Mouse (Mus musculus) neutrophil, adult 83 days (primary cell): ENCODE results near the gene Ccm2. TPM values are rescaled to one million over a fixed set of nuclear protein-coding genes. Genes with fewer than 3 reads are reported as not detected.

Source experiments
- total RNA-seq, 2 experiments: library from RNA; stranded (reverse); gene quantifications; one replicate each; pipeline ENCODE4 v1.2.4; 2023

The Ccm2 gene
- 100 to 1,000 TPM; 123 to 135 TPM for total RNA-seq

GRCm38 (mm10) chr11:6546205-6547013 lies at the start of gene Ccm2:
TSS of gene Ccm2 (plus strand) at chr11:6546887.

DNA sequence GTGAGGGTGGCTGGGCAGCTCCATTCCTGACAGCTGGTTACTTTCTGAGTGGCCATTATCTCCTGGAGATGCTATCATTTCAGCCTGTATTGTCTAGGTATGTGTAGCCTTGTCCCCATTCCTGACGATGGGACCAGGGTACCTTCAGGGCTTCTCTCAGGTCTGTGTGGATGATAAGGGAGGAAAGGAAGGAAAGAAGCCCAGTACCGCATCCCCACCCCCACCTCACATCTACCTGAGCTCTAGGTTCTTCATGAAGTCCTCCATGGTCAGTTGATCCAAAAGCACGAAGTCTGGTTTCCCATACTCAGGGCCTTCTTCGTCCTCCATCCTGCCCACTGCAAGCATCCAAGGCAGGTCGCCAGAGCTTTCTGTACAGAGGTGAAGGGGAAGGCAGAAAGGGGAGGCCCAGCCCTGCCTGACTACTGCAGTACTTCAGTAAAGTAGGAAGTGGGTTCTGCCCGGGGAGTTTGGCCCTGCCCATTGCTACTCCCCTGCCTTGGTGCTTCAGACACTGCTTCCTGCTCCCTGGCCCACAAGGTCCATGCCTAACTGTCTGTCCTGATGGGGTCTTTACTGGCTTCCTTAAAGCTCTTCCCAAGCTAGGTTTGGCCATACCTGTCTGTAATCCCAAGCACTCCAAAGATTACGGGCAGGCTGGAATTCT lies 26.0 kb upstream of the Ccm2 start, which contains the start of gene Myo1g:
TSS of gene Myo1g (minus strand) at position 459 of the 667 bp plus-strand sequence.

DNA sequence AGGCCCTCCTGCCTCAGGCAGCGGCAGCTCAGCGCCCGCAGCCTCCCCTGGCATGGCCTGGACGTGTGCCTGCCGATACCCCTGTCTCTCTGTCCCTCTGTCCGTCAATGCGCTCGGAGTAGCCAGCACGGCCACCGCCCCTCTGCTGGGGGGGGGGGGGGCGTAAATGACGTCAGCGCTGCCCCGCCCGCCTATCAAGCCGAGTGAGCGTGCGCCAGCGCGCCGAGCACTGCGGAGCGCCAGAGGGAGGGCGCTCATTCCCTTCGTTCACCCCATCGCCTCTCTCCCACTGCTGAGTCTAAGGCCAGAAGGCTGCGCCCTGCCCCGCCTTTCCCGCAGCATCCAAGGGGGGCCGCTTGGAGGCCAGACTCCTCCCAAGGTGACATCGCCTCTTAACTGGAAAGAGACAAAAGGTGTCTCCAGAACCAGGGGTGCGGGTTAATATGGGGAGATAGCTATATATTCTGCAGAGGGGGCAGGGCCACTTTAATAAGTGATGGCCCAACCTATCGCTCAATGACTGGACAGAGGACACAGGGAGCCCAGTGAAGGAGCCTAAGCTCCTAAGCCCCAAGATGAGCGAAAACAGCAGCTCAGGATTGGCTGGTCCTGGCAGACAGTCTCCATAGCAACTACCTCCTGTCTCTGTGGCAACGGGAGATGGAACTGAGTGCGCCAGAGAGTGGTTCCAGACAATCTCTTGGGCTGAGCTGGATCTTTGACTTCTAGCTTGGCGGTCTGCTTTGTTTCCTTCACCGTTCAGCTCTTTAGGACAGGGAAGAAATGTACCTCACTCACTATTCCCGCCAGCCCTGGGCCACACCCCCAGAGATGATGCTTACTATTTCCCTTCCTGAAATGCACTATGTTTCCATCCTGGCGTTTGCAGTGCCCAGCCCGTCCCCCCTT lies 59.1 kb downstream of the Ccm2 start, which contains the start of gene Nacad:
TSS of gene Nacad (minus strand) at position 563 of the 909 bp plus-strand sequence.

DNA sequence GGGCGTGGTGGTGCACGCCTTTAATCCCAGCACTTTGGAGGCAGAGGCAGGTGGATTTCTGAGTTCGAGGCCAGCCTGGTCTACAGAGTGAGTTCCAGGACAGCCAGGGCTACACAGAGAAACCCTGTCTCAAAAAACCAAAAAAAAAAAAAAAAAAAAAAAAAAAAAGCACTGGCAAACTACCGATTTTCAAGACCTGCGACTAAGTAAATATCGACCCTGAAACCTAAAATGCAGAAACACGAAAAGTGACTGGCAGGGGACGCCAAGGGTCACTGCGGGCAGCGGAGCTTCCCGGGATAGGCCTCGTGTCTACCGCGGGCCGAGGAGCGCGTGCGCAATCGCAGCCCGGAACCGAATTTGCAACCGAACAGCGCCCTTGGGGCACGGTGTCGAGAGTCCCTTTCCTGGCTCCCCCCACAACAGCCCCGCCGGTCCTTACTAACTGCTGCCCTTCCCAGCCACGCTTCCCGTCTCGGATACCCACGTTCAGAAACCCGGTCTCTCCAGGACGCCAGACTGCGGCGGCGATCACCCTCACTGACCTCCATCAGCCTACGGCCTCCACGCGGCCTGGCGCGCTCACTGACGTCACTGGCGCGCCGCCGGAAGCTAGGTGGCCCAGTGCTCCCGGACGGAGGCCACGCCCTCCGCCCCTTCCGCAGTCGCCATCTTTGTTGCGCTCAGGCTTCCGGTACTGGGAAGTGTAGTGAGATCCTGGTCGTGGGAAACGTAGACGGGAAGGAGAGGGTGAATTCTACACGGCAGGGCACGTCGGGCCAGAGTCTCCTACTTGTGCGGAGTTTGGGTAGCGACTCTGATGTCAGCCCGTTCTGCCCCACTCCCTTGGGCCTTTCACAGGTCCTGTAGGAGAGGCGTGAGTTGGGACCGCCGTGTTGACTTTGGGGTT lies 79.0 kb downstream of the Ccm2 start, which contains the start of gene Tbrg4:
TSS of gene Tbrg4 (minus strand) at position 590 of the 910 bp plus-strand sequence.

DNA sequence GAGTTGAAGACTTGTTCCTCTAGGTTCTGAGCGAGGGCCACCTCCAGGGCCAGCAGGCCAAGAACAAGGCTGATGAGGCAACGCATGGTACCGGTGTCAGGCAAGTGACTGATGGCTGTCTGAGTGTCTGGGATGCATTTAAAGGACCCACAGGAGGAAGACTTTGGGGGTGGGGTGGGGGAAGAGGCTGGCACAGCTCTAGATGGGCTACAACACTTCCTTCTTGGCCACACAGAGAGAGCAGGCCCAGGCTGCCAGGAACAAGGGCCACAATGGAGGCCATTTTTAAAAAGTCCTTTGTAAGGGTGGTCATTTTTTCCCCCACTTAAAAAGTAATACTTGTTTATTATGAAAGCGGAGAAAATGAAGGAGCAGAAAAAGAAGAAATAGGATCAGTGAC lies 91.8 kb downstream of the Ccm2 start, which contains the start of gene Wap:
TSS of gene Wap (minus strand) at position 101 of the 400 bp plus-strand sequence.

Other genes starting within 250 kb of the Ccm2 start
- gene Zmiz2, start 157.8 kb upstream of the Ccm2 start, total RNA-seq = 10 to 100 TPM; 38.9 to 39.4 TPM
- 100 to 1,000 TPM; 886 to 907 TPM for gene Ppia, start 131.4 kb upstream of the Ccm2 start, total RNA-seq
- 10 to 100 TPM; 83.9 to 89.8 TPM for gene H2afv, start 102.4 kb upstream of the Ccm2 start, total RNA-seq
- gene Purb, start 71.0 kb upstream of the Ccm2 start, total RNA-seq = 10 to 100 TPM; 39.8 to 47.8 TPM
- gene Myo1g, start 25.9 kb upstream of the Ccm2 start, total RNA-seq = 100 to 1,000 TPM; 210 to 242 TPM
- 1 to 10 TPM; 1.2 to 2.3 TPM for gene Nacad, start 59.2 kb downstream of the Ccm2 start, total RNA-seq
- 10 to 100 TPM; 58.8 to 60.4 TPM for gene Tbrg4, start 79.2 kb downstream of the Ccm2 start, total RNA-seq
- not detected for gene Wap, start 91.8 kb downstream of the Ccm2 start, total RNA-seq
- not detected for gene Ramp3, start 111.6 kb downstream of the Ccm2 start, total RNA-seq